Mouse (Mus musculus): Measurements from ENCODE around the gene Smtnl2. TPM values are rescaled to one million over a fixed set of nuclear protein-coding genes. Genes with fewer than 3 reads are reported as not detected.
A peak's percentile ranks its signal among the peaks of the same experiment; 100 is the strongest.
"Not testable (repeated sequence)": the region's sequence is repeated elsewhere in the genome, so short reads cannot be mapped to it uniquely, and the experiment has no call there.

Gene Smtnl2
- 4.2 and 4.5 TPM in 2 replicates for polyA plus RNA-seq (2015; fragmentation: Nextera tagmentation; extraction: Ambion mirVana)

DNA sequence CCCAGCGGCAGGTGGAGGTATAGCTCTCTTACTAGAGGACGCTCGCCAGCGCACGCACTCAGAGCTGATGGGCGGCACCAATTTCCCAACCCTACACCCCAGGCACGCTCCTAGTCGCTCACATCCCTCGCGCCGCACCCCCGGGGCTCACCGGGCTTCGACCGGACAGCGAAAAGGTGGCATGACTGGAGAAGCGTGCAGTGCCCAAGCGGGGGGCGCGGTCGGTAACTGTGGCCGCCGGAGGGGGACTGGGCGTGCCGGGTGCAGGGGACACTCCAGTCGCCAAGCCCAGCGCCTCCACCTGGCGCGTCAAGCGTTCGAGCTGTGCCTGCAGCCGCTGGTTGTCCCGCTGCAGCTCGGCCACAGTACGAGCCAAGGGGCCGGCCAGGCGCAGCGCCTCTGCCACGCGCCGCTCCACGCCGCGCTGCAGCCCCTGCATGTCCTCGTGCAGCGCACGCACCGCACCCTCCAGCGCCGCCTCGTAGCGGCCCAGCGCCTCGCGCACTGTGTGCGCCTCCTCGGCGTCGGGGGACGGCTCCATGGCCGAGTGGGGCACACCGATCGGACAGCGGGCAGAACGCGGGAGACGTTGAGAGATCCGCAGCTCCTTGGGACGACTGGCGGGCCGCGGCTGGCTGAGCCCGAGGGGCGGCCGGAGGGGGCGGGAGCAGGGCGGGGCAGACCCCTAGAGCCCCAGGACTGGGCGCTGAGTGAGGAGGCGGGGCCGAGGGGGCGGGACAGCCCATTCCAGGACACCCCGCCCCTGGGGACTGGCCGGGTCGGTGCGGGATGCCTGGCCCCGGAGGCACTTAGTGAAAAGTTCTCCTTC is at the start of gene Smtnl2:
Smtnl2 (minus strand) TSS at position 621 of the 829 bp plus-strand sequence.
- H3K27me3 ChIP-seq, result peaks cover 64% of the 10 kb centered on the region
- peaks cover 54% of the 10 kb centered on the region for H3K4me1 ChIP-seq (replicated peaks)
- H3K27ac ChIP-seq (replicated peaks), result no peak within 1 kb of the TSS
- no peaks in the 10 kb centered on the region for H3K9me3 ChIP-seq (replicated peaks)
- peak within 1 kb of the TSS; percentile 47 for H3K9ac ChIP-seq
- no peaks in the 10 kb centered on the region for H3K36me3 ChIP-seq (replicated peaks)
- peak within 1 kb of the TSS; percentile 60 for H3K4me3 ChIP-seq (replicated peaks)
- H3K4me2 ChIP-seq, result peak within 1 kb of the TSS; percentile 94
- ATAC-seq (ENCODE audit: insufficient read depth), result peak; percentile 79
- under 1% methylated on average over 86 of the region's 86 CpGs for WGBS (ENCODE audit: insufficient replicate concordance)

DNA sequence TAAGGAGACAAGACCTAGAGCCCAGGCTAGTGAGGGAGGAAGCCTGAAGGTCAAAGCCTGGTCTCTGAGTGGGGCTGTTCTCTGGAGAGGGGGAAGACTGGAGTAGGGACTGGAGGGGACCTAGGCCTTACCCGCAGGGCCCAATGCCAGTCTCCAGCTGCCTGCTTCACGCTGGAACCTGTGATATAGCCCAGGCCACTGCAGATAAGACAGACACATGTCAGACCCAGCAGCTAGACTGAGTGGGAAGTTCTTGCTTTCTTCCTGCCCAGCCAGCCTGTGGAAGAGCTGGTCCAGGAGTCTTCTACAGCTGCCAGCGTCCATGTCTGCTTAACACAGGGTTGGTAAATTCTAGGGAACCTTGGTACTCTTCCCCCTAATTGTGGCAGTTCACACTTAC is 47.0 kb upstream of the Smtnl2 start:
- peak overlapping the region; percentile 58 for H3K27ac ChIP-seq (replicated peaks)
- peak overlapping the region; percentile 27 for H3K4me3 ChIP-seq (replicated peaks)
- H3K4me2 ChIP-seq, result peak overlapping the region; percentile 20

DNA sequence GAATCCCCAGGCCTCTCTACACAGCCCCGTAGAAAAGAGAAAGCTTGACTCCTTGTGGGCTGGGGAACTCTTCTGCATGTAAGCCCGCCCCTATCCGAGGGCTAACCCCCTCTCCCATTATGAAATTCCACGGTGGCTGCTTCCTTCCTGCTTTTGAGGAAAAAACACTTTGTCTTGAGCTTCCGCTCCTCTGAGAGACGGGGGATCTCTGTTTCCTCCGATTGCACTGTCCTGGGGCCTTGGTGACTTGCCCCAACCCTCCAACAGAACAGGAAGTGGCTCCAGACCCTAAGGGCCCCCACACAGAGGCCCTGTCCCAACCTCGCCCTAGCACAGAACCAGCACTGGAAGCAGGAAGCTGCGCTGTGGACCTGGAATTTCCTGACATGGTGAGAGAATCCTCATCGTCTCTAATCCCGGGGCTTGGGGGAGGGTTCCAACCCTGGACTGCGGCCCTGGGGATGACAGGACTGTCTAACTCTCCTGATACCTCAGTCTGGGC is 46.5 kb upstream of the Smtnl2 start:
- Histone ChIP-seq H3K27me3 (no peaks in the 10 kb centered on the region), H3K36me3 (replicated peaks) (peaks cover 14% of the 10 kb centered on the region), H3K27ac (replicated peaks) (peak overlapping the region; percentile 58), H3K4me3 (replicated peaks) (peak overlapping the region; percentile 27), H3K9me3 (replicated peaks) (no peaks in the 10 kb centered on the region), H3K4me1 (replicated peaks) (peaks cover 50% of the 10 kb centered on the region), H3K9ac (no peak overlapping the region), H3K4me2 (peak overlapping the region; percentile 20)
- ATAC-seq (ENCODE audit: insufficient read depth), result peak; percentile 73
- 49% methylated on average over 12 of the region's 12 CpGs for WGBS (ENCODE audit: insufficient replicate concordance)

More for the DNA sequence above, 47.0 kb upstream of the Smtnl2 start:
- Histone ChIP-seq H3K4me1 (replicated peaks) (peaks cover 50% of the 10 kb centered on the region), H3K36me3 (replicated peaks) (peaks cover 14% of the 10 kb centered on the region; the same call in 1 of the 2 replicates), H3K9me3 (replicated peaks) (no peaks in the 10 kb centered on the region), H3K9ac (no peak overlapping the region), H3K27me3 (no peaks in the 10 kb centered on the region)
- no peak; the same call in 1 of the 2 replicates for ATAC-seq (ENCODE audit: insufficient read depth)
- WGBS (ENCODE audit: insufficient replicate concordance), result 23% methylated on average over 3 of the region's 3 CpGs

DNA sequence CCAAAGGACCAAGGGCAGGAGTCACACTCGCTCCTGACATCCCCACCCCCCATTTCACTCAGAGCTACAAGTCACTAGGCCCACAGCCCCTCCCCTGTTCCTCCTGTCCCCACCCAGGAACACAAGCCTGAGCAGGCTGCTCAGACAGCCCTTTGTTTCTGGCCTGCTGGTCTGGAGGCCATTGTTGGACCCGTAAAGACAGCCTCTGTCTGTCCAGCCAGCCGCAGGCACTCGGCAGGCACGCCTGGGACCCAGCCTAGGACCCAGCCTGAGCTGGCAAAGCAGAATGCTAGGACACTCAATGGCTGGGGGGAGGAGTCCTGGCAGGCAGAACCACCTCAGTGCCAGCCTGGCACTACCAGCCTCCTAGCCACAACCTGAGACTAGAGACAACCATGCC is 44.2 kb upstream of the Smtnl2 start:
- no peak for ATAC-seq (ENCODE audit: insufficient read depth)
- H3K4me1 ChIP-seq (replicated peaks), result peaks cover 44% of the 10 kb centered on the region
- no peak overlapping the region for H3K4me3 ChIP-seq (replicated peaks)
- H3K9me3 ChIP-seq (replicated peaks), result no peaks in the 10 kb centered on the region
- H3K36me3 ChIP-seq (replicated peaks), result peaks cover 25% of the 10 kb centered on the region
- no peak overlapping the region for H3K27ac ChIP-seq (replicated peaks)
- H3K9ac ChIP-seq, result no peak overlapping the region
- WGBS (ENCODE audit: insufficient replicate concordance), result 64% methylated on average over 5 of the region's 5 CpGs
- no peak overlapping the region for H3K4me2 ChIP-seq
- no peaks in the 10 kb centered on the region for H3K27me3 ChIP-seq

DNA sequence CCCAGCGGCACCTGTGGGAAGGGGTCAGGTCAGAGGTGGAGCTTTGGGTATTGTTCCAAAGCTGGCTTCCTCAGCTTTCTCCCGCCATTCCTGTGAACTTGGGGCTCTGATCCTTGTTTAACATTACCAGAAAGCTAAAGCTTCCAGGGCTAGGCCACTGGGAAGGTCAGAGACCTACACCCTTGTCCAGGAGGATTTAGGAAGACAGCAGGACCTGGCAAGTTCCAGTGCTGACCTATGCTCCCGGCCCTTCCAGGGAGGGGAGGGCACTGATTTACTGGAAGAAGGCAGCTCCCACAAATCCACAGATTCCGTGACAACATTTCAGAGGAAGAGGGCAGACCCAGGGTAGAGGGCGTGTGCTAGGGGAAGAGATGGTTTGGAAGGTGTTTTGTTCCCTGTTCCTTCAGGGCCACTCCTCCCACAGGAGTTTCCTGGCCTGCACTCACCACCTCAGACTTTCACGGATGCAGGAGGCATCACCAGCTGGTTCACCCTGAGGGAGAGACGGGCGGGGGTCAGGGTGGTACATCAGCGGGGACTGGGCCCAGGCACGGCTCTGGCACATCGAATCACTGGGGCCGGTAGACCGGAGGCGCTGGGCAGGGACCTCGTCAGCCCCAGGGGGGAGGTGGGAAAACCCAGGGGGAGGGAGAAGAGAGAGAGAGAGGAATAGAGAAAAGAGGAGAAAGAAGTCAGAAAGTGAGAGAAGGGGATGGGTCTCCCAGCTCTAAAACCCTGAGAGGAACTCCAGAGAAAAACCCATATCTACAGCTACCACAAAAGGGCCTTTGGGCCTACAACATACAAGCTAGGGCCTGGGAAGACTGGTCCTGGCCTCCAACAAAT is 41.8 kb upstream of the Smtnl2 start:
- 66% methylated on average over 15 of the region's 15 CpGs for WGBS (ENCODE audit: insufficient replicate concordance)

DNA sequence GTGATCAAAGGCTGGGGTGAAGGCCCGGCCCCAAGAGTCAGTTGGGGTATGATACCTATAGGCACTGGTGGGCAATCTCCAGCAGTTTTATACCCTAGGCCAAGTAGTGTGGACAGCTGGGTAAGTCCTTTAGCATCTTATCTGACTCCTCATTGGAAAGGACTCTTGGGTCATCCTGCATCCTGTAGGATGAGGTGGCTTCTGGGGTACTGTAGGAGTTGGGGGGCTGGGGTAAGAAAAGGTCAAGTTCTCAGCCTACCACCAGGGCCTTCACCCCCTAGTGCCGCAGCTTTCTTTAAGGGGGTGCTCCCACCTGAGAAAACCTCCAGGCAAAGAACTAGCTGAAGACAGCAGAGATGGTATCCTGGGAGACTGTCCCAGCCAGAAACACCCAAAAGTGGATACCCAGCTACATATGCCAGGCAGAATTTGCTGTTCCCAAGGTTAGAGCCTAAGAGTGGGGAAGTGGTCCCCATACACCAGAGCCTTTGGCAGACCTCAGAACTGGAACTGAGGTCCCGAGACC is 40.7 kb upstream of the Smtnl2 start:
- 75% methylated on average over 3 of the region's 3 CpGs for WGBS (ENCODE audit: insufficient replicate concordance)
- Histone ChIP-seq H3K27me3 (no peaks in the 10 kb centered on the region), H3K27ac (replicated peaks) (no peak overlapping the region), H3K4me1 (replicated peaks) (peaks cover 14% of the 10 kb centered on the region), H3K9me3 (replicated peaks) (no peaks in the 10 kb centered on the region), H3K4me2 (no peak overlapping the region), H3K4me3 (replicated peaks) (no peak overlapping the region), H3K9ac (no peak overlapping the region), H3K36me3 (replicated peaks) (peaks cover 57% of the 10 kb centered on the region)
- ATAC-seq (ENCODE audit: insufficient read depth), result no peak

More for the DNA sequence above, 41.8 kb upstream of the Smtnl2 start:
- Histone ChIP-seq H3K27ac (replicated peaks) (no peak overlapping the region), H3K9me3 (replicated peaks) (no peaks in the 10 kb centered on the region), H3K4me2 (no peak overlapping the region), H3K4me3 (replicated peaks) (no peak overlapping the region), H3K27me3 (no peaks in the 10 kb centered on the region), H3K9ac (no peak overlapping the region), H3K36me3 (replicated peaks) (peaks cover 46% of the 10 kb centered on the region), H3K4me1 (replicated peaks) (peaks cover 25% of the 10 kb centered on the region)
- no peak for ATAC-seq (ENCODE audit: insufficient read depth)

DNA sequence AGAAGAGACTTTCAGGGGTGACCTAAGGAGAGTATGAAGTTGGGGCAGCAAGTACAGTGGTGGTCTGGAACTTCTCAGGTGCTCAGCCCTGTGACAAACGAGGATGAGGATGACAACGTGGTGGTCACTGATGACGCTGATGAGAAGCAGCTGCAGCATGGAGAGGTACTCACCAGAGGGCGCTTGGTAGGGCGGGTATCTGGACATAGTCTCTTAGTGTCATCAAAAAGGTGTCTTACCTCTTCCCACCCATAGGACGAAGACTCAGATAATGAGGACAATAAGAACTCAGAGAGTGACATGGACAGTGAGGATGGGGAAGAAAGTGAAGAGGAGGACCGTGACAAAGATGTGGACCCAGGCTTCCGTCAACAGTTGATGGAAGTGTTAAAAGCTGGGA is 36.0 kb upstream of the Smtnl2 start:
- Histone ChIP-seq H3K36me3 (replicated peaks) (peaks cover 99% of the 10 kb centered on the region), H3K27ac (replicated peaks) (no peak overlapping the region), H3K4me2 (no peak overlapping the region), H3K4me3 (replicated peaks) (no peak overlapping the region), H3K4me1 (replicated peaks) (peaks cover 5% of the 10 kb centered on the region), H3K9ac (no peak overlapping the region), H3K9me3 (replicated peaks) (no peaks in the 10 kb centered on the region), H3K27me3 (no peaks in the 10 kb centered on the region)
- 64% methylated on average over 8 of the region's 8 CpGs for whole genome bisulfite sequencing (ENCODE audit: insufficient replicate concordance)
- ATAC-seq (ENCODE audit: insufficient read depth), result no peak

DNA sequence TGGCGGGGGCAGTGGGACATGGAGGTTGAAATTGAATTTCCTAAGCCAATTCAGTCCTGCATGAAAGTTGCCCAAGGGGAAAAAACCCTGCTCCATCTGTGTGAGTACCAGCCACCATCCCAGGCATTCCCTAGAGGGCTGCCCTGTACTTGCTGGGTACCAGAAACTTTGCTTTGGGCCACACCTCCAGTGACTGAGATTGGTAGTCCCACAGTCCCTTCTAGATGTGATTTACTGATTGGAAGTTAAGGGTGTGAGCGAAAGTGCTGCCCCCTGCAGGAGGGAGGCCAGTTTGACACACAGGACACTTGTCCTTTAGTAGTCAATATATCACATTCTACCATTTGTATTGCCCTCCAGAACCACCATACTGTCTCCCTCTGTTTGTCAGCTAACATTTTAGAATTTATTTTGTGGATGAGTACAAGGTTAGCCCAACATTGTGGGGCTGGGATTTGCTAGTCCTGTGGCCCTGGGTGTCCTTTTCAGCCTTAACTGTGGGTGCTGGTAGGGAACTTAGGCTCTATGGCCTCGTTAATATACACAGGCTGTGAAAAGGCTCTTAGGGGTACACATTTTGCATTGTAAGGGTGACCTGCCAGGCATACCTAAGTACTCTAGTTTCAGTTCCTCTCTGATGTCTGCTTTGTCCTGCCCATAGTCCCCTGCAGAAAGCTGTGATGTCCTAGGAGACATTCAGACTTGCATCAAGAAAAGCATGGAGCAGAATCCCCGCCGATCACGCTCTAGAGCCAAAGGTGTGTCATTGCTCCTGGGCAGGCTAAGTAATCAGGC is 35.0 kb upstream of the Smtnl2 start:
- no peak for ATAC-seq (ENCODE audit: insufficient read depth)
- 74% methylated on average over 6 of the region's 6 CpGs for WGBS (ENCODE audit: insufficient replicate concordance)

DNA sequence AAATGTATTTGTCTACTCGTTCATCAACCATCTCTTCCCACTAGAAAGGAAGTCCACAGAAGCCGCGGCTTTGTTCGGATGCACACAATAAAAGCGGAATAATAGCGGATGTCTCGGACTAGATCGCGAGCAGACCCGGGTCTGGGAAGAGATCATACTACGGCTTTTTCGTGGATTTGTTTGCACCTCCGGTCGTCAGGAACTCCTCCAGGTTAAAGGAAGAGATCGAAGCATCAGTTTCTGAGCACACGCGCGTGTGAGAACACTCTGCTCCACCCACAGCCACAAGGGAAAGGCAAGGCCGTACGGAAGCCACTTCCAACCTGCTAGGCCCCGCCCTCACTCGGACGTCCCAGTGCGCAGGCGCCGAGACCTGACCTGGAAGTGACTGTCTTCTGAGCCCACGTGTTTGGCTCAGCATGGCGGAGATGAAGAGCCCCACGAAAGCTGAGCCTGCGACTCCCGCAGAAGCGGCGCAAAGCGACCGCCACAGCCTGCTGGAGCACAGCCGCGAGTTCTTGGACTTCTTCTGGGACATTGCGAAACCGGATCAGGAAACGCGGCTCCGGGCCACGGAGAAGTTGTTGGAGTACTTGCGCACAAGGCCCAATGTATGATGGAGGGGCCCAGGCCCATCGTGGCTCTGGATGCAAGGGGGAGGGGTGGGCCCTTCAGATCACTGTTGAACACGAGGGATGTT is 29.6 kb upstream of the Smtnl2 start, which contains the start of gene Mybbp1a:
Mybbp1a (plus strand) TSS at position 391 of the 700 bp plus-strand sequence.
- peak; percentile 87 for ATAC-seq (ENCODE audit: insufficient read depth)
- Histone ChIP-seq H3K4me3 (replicated peaks) (peak within 1 kb of the TSS; percentile 74), H3K27ac (replicated peaks) (peak within 1 kb of the TSS; percentile 66), H3K9me3 (replicated peaks) (no peaks in the 10 kb centered on the region), H3K9ac (peak within 1 kb of the TSS; percentile 65), H3K4me1 (replicated peaks) (peaks cover 23% of the 10 kb centered on the region), H3K4me2 (peak within 1 kb of the TSS; percentile 84), H3K36me3 (replicated peaks) (peaks cover 41% of the 10 kb centered on the region), H3K27me3 (no peaks in the 10 kb centered on the region)
- under 1% methylated on average over 46 of the region's 46 CpGs for WGBS (ENCODE audit: insufficient replicate concordance)

More for the DNA sequence above, 35.0 kb upstream of the Smtnl2 start:
- Histone ChIP-seq H3K27ac (replicated peaks) (no peak overlapping the region), H3K27me3 (no peaks in the 10 kb centered on the region), H3K4me1 (replicated peaks) (peaks cover 14% of the 10 kb centered on the region), H3K4me3 (replicated peaks) (no peak overlapping the region), H3K9ac (no peak overlapping the region), H3K4me2 (no peak overlapping the region), H3K9me3 (replicated peaks) (no peaks in the 10 kb centered on the region), H3K36me3 (replicated peaks) (peaks cover 95% of the 10 kb centered on the region)

DNA sequence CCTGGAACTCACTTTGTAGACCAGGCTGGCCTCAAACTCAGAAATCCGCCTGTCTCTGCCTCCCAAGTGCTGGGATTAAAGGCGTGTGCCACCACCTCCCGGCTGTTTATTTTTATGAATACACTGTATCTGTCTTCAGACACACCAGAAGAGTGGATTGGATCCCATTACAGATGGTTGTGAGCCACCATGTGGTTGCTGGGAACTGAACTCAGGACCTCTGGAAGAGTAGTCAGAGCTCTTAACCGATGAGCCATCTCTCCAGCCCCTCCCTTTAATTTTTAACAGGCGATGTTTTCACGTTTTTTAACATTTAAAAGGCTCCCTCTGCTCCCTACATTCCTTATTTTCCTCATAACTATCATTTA is 29.1 kb upstream of the Smtnl2 start:
- not testable (repeated sequence) for H3K9me3 ChIP-seq (replicated peaks); H3K27me3 ChIP-seq; ATAC-seq (ENCODE audit: insufficient read depth)
- WGBS (ENCODE audit: insufficient replicate concordance), result 26% methylated on average over 6 of the region's 6 CpGs
- Histone ChIP-seq H3K4me2 (peak overlapping the region; percentile 84), H3K27ac (replicated peaks) (peak overlapping the region; percentile 66), H3K4me3 (replicated peaks) (peak overlapping the region; percentile 74), H3K36me3 (replicated peaks) (peaks cover 36% of the 10 kb centered on the region), H3K9ac (peak overlapping the region; percentile 65), H3K4me1 (replicated peaks) (peaks cover 24% of the 10 kb centered on the region)

Measured in liver, embryonic 15.5 days (tissue).